Mouse (Mus musculus) embryonic facial prominence, embryonic 15.5 days (tissue): ENCODE results near the gene Spata5. TPM values are rescaled to one million over a fixed set of nuclear protein-coding genes. Genes with fewer than 3 reads are reported as not detected.

Experiments used
- ATAC-seq: fragments of 200-750 bp; cut with Nextera tagmentation; 2 replicates; pipeline ENCODE4 v1.8.0; 2017; ENCODE audit warnings: low read depth, moderate TSS enrichment; ENCODE audit not compliant: insufficient number of reproducible peaks, low FRiP score, low TSS enrichment
- H3K27ac ChIP-seq: fragments of 300-500 bp; sonication (generic); replicated peaks from 2 replicates; pipeline ENCODE4 v1.5.1; 2015; ENCODE audit warnings: mild to moderate bottlenecking, inconsistent platforms
- H3K27me3 ChIP-seq: fragments of 300-500 bp; sonication (generic); 2 replicates; pipeline ENCODE4 v1.6.1; 2015; ENCODE audit warnings: inconsistent platforms
- H3K36me3 ChIP-seq: fragments of 300-500 bp; sonication (generic); 2 replicates; pipeline ENCODE4 v1.6.1; 2015; ENCODE audit warnings: mild to moderate bottlenecking, inconsistent platforms
- H3K4me1 ChIP-seq: fragments of 300-500 bp; sonication (generic); 2 replicates; pipeline ENCODE4 v1.6.1; 2015; ENCODE audit warnings: inconsistent platforms
- H3K4me2 ChIP-seq: fragments of 300-500 bp; sonication (generic); replicated peaks from 2 replicates; pipeline ENCODE4 v1.6.1; 2015; ENCODE audit warnings: mild to moderate bottlenecking, inconsistent platforms
- H3K4me3 ChIP-seq: fragments of 300-500 bp; sonication (generic); replicated peaks from 2 replicates; pipeline ENCODE4 v1.5.1; 2015; ENCODE audit warnings: mild to moderate bottlenecking, inconsistent platforms
- H3K9ac ChIP-seq: fragments of 300-500 bp; sonication (generic); 2 replicates; pipeline ENCODE4 v1.6.1; 2015; ENCODE audit warnings: inconsistent platforms
- H3K9me3 ChIP-seq: fragments of 300-500 bp; sonication (generic); replicated peaks from 2 replicates; pipeline ENCODE4 v1.6.1; 2016; ENCODE audit warnings: inconsistent platforms
- WGBS: fragments of 180-500 bp; shearing (Covaris S2); methylation state at CpG from one replicate; pipeline ENCODE4 v1.1.7; 2015; 5-methylcytosine and 5-hydroxymethylcytosine counted together
- polyA plus RNA-seq: library from polyadenylated mRNA; unstranded; fragments of >200 nt; fragmentation: Nextera tagmentation; extraction: Ambion mirVana; gene quantifications from 2 replicates; pipeline ENCODE4 v1.2.1, GENCODE M21; 2015

Gene Spata5
- polyA plus RNA-seq, 1 experiment from 2014 or later: 34.7 TPM

DNA sequence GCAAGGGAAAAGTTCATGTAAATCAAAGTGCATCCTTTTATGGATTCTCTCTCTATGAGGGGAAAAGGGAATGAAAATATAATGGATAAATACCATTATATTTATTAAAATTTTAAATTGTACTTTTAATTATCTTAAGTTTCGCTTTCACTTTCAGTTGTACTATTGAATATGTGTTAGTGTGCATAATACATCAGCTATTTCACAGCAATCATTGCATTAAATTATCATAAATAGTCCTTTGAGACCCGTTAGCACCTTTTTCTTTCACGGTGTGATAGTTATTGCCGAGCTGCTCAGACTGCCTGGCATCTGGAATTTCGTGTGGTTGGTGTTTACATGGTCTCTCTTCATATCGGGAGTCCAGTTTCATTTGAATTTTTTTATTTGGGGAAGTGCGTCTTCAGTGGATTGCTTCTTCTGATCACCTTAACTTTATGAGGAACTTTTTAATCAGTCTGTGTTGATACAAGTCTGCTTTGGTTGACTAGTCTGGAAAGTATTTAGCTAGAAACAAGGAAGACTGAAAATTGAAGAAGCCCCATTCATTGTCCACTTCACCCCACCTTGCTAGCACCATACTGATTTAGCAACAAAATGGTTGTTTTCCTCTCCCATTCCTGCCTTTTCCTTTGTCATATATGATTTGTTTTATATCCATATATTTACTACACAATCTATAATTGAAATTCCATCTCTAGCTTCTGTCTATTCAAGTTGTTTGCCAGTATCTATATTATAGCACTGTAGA lies 57.9 kb downstream of the Spata5 start:
- Histone ChIP-seq H3K4me1 (no peaks in the 10 kb centered on the region), H3K4me2 (no peak overlapping the region), H3K9ac (no peak overlapping the region), H3K27ac (no peak overlapping the region), H3K4me3 (no peak overlapping the region), H3K27me3 (no peaks in the 10 kb centered on the region), H3K9me3 (no peaks in the 10 kb centered on the region), H3K36me3 (no peaks in the 10 kb centered on the region)
- WGBS: 81% methylated on average over 7 of the region's 7 CpGs
- no peak for ATAC-seq

DNA sequence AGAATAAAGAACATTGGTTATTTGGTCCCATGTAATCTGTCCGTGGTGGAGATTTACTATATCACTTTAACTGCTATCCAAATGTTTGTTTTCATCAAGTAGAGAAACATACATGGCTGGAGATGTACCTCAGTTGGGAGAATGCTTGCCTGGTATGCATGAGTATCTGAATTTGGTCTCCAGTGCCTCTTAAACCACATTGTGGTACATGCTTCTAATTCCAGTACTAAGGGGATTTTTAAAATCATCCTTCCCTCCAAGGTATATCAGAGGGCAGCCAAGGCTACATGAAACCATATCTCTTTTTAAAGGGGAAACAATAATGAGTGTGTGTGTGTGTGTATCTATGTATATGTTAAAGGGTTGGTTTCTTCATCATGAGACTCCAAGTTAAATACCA lies 60.1 kb downstream of the Spata5 start:
- Histone ChIP-seq H3K9ac (no peak overlapping the region), H3K9me3 (no peaks in the 10 kb centered on the region), H3K4me3 (no peak overlapping the region), H3K36me3 (no peaks in the 10 kb centered on the region), H3K4me2 (no peak overlapping the region), H3K27me3 (no peaks in the 10 kb centered on the region), H3K4me1 (no peaks in the 10 kb centered on the region), H3K27ac (no peak overlapping the region)
- 78% methylated on average over 1 of the region's 1 CpGs for WGBS
- ATAC-seq: no peak

DNA sequence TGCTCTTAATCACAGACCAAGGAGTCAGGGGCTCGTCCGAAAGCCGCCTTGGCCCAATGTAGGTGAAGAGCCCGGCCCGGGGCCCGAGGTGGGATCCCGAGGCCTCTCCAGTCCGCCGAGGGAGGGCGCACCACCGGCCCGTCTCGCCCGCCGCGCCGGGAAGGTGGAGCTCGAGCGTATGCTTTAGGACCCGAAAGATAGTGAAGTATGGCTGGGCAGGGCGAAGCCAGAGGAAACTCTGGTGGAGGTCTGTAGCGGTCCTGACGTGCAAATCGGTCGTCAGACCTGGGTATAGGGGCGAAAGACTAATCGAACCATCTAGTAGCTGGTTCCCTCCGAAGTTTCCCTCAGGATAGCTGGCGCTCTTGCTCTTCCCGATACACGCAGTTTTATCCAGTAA lies 61.6 kb downstream of the Spata5 start:
- no peak overlapping the region for H3K4me3 ChIP-seq
- no peak overlapping the region for H3K27ac ChIP-seq
- H3K36me3 ChIP-seq: no peaks in the 10 kb centered on the region
- ATAC-seq: no peak
- H3K9me3 ChIP-seq: no peaks in the 10 kb centered on the region
- H3K4me1 ChIP-seq: no peaks in the 10 kb centered on the region
- H3K4me2 ChIP-seq: no peak overlapping the region
- no peak overlapping the region for H3K9ac ChIP-seq
- 90% methylated on average over 31 of the region's 31 CpGs for WGBS
- no peaks in the 10 kb centered on the region for H3K27me3 ChIP-seq

DNA sequence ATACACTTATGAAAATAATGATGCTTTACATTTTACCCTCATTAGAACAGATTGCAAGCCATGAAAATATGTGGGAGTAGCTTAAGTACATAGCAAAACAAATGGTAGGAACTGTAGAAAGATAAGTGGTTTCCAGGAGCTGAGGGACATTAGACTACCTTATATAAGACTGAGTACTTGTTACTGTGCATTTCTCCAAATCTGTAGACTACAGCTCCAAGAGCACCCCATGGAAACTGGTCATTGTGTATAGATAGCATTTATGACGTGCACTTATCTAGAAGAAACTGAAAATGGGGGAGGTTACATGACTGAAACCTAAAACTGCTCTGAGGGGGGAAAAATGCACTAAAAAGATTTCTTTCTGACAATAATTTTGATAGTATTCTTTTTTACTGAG lies 63.0 kb downstream of the Spata5 start:
- Histone ChIP-seq H3K9me3 (no peaks in the 10 kb centered on the region), H3K4me1 (no peaks in the 10 kb centered on the region), H3K36me3 (no peaks in the 10 kb centered on the region), H3K9ac (no peak overlapping the region), H3K27ac (no peak overlapping the region), H3K4me2 (no peak overlapping the region), H3K27me3 (no peaks in the 10 kb centered on the region), H3K4me3 (no peak overlapping the region)
- WGBS: 85% methylated on average over 1 of the region's 1 CpGs
- ATAC-seq: no peak

DNA sequence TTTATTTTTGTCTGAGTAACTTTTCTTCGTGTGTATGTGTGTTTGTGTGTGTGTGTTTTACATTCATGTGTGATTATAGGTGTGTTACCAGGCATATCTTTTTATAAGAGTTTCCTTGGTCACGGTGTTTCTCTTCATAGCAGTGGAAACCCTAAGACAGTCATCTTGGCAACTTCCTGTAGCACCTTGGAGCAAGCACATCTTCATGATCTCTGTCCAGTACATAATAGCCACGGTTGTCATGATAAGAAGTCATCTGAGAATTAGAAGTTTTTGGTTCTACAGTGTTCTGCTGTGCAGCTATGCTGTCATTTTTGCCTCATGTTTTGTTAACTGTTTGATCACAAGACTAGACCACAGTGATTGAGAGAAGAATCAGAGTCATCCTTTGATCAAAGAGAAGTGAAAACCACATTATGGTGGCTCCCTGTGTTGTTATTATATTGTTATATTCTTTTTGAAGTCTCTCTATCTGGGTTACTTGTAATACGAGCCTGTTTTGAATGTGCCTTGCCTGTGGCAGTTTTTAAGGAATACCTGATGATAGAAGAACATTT lies 64.1 kb downstream of the Spata5 start:
- Histone ChIP-seq H3K4me3 (no peak overlapping the region), H3K9ac (no peak overlapping the region), H3K27me3 (no peaks in the 10 kb centered on the region), H3K27ac (no peak overlapping the region), H3K4me2 (no peak overlapping the region), H3K36me3 (no peaks in the 10 kb centered on the region), H3K4me1 (no peaks in the 10 kb centered on the region), H3K9me3 (no peaks in the 10 kb centered on the region)
- whole genome bisulfite sequencing: 68% methylated on average over 4 of the region's 4 CpGs
- ATAC-seq: no peak

DNA sequence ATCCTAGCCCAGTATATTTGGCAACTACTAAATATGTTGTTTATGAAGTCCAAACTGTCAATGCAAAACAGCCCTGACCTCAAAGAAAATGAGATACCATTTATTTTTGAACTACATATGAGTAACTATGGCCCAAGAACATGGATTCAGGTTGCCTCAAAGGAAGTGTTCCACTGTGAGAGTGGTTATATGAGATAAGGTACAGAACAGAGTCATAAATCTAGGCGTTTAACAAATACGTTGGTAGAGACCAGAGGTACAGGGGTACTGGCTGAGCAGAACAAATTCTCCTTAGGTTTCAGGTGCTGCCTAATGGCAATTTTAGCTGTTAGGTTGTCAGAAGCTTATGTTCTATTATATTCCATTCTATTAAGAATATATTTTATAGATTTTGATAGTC lies 67.9 kb downstream of the Spata5 start:
- Histone ChIP-seq H3K9ac (no peak overlapping the region), H3K27ac (no peak overlapping the region), H3K36me3 (no peaks in the 10 kb centered on the region), H3K4me2 (no peak overlapping the region), H3K4me3 (no peak overlapping the region), H3K9me3 (no peaks in the 10 kb centered on the region), H3K27me3 (no peaks in the 10 kb centered on the region), H3K4me1 (no peaks in the 10 kb centered on the region)
- 91% methylated on average over 2 of the region's 2 CpGs for WGBS
- ATAC-seq: no peak

DNA sequence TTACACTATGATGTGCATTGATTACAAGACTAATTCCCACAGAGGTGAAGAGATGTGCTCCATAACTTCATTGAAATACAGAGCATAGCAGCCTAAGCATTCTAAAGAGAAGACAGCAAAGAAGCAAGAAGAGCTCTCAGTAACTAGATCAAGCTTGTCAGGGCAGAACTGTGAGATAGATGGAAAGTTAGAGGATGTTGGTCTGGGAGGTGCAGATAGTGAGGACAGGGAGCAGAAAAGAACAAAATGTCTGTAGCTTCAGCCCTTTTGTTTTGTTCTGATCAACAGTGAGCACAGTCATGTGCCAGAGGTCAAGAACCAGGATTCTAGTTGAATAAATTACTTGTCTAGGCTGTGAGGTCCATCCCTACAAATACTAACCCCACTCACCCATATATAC lies 68.5 kb downstream of the Spata5 start:
- Histone ChIP-seq H3K4me1 (no peaks in the 10 kb centered on the region), H3K9me3 (no peaks in the 10 kb centered on the region), H3K36me3 (no peaks in the 10 kb centered on the region), H3K4me2 (no peak overlapping the region), H3K9ac (no peak overlapping the region), H3K4me3 (no peak overlapping the region), H3K27me3 (no peaks in the 10 kb centered on the region), H3K27ac (no peak overlapping the region)
- no peak for ATAC-seq

DNA sequence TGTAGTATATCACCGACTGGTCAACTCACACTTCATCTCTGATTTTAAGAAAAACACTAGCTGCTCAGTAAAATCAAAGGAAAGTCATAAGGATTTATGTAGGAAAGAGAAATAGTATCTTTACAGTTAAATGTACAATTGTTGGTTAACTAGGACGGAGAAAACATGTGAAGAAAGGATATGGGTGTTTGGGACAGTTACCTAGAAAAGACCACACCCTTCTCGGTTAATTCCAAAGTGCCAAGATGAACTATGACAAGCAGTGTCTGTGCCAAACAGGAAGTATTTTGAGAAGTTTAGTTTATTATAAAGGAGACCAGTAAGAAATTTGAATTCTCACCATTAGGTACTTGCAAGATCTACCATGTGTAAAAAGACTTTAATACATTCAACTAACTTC lies 70.3 kb downstream of the Spata5 start:
- no peaks in the 10 kb centered on the region for H3K9me3 ChIP-seq
- ATAC-seq: no peak
- no peak overlapping the region for H3K9ac ChIP-seq
- no peaks in the 10 kb centered on the region for H3K36me3 ChIP-seq
- H3K4me1 ChIP-seq: no peaks in the 10 kb centered on the region
- no peak overlapping the region for H3K4me2 ChIP-seq
- no peaks in the 10 kb centered on the region for H3K27me3 ChIP-seq
- H3K4me3 ChIP-seq: no peak overlapping the region
- no peak overlapping the region for H3K27ac ChIP-seq
- WGBS: 80% methylated on average over 3 of the region's 3 CpGs

DNA sequence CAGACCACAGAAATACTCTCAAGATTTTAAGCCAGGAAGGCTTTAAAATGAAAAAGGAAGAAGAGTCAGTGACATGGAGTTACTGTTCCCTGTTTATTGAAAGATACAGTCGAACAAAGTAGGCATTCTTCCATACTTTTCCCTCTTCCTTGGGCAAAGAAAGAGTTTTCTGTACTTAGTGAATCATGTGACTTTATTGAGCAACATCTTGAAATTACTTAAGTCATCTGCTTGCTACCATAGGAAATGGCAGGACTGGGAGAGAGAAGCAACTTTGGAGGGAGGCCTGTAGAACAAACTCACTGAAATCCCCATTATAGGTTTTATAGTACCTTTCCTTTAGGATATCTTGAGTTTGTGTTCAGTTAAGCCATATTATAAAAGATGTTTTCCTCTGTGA lies 81.2 kb downstream of the Spata5 start:
- no peaks in the 10 kb centered on the region for H3K36me3 ChIP-seq
- H3K4me1 ChIP-seq: no peaks in the 10 kb centered on the region
- H3K9me3 ChIP-seq: no peaks in the 10 kb centered on the region
- H3K27me3 ChIP-seq: no peaks in the 10 kb centered on the region
- no peak overlapping the region for H3K4me2 ChIP-seq
- H3K9ac ChIP-seq: no peak overlapping the region
- no peak overlapping the region for H3K27ac ChIP-seq
- no peak for ATAC-seq
- WGBS: 51% methylated on average over 1 of the region's 1 CpGs
- H3K4me3 ChIP-seq: no peak overlapping the region

DNA sequence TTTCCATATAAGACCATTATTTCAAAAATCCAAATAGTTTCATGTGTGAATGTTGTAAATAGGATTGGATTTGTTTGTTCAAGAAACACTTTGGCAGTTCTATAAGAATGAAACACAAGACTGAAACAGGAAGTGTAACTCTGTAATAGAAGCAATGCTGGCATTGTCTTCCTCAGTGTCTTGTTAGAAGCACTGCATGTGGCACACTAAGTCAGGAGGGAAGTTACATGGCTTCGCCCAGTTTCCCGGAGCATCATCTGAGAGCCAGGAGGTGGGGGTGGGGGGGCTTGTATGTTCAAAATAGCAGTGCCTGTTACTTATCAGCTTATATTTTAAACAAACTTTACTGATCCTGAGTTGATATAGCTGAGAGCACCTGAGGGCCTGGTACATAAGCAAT lies 82.9 kb downstream of the Spata5 start:
- no peak overlapping the region for H3K27ac ChIP-seq
- no peaks in the 10 kb centered on the region for H3K27me3 ChIP-seq
- WGBS: 57% methylated on average over 2 of the region's 2 CpGs
- H3K4me3 ChIP-seq: no peak overlapping the region
- H3K4me2 ChIP-seq: no peak overlapping the region
- ATAC-seq: no peak
- no peaks in the 10 kb centered on the region for H3K36me3 ChIP-seq
- no peaks in the 10 kb centered on the region for H3K9me3 ChIP-seq
- H3K4me1 ChIP-seq: no peaks in the 10 kb centered on the region
- no peak overlapping the region for H3K9ac ChIP-seq

DNA sequence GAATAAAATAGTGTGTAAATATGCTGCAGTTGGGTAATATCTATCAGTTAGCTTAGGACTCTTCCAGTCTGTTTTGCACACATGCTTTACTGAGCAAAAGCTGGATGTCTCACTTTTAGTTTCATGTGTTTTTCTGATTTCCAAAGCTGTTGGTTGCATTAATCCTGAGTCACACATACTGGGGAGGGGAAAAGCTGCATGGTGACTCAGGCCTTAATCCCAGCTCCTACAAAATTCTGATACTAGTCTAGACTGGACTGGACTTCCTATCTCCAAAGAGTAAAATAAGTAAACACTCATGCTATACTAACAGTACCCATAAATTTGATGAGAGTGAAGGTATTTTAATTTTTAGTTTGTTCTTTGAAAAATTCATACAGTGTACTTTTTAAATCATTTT lies 84.2 kb downstream of the Spata5 start:
- H3K4me1 ChIP-seq: no peaks in the 10 kb centered on the region
- no peaks in the 10 kb centered on the region for H3K27me3 ChIP-seq
- no peak overlapping the region for H3K4me3 ChIP-seq
- no peak overlapping the region for H3K9ac ChIP-seq
- H3K9me3 ChIP-seq: no peaks in the 10 kb centered on the region
- ATAC-seq: no peak
- H3K36me3 ChIP-seq: no peaks in the 10 kb centered on the region
- H3K4me2 ChIP-seq: no peak overlapping the region
- no peak overlapping the region for H3K27ac ChIP-seq
